Mouse (Mus musculus): ENCODE results near the gene Bfsp2. TPM values are rescaled to one million over a fixed set of nuclear protein-coding genes. Genes with fewer than 3 reads are reported as not detected.

The Bfsp2 gene
- polyA plus RNA-seq, 1 experiment from 2014 or later: 2.6 TPM

DNA sequence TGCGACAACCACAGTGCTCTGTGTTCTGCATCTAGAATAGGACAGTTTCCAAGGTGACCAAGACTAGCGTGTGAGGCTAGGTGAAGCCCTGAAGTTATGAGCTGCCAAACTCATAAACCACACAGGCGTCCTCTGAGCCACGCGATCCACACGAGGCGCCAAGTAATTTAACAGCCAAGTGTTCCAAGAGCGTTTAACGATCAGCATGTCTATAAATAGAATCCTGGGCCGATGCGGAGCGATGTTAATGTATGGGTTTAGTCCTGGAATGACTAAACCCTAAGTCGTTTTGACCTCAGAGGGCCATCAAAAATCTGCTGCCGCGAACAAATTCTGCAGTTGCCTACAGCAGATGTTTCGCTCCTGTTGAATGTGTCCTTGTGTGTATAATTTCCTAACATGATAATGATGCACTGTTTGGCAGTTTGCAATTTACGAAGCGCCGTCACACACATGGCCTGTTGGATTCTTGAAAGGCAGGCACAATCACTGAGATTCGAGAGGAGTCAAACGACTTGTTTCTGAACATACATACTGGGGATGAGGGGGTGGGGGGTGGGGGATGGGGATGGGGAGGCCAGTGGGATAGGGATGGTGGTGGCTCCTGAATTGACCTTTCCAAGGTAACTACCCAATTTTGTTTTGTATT is 81.6 kb downstream of the Bfsp2 start:
- 0 out of 2 replicates have a peak, but pooled peaks cover 4% of the 10 kb centered on the region for H3K9me3 ChIP-seq
- ATAC-seq (ENCODE audit: insufficient number of reproducible peaks, insufficient read depth, low FRiP score, low TSS enrichment, low read depth): no peak
- 69% methylated on average over 21 of the region's 21 CpGs for WGBS
- no peak overlapping the region for H3K27ac ChIP-seq
- peaks cover 7% of the 10 kb centered on the region for H3K4me1 ChIP-seq
- H3K4me2 ChIP-seq: no peak overlapping the region
- no peak overlapping the region for H3K9ac ChIP-seq
- no peaks in the 10 kb centered on the region for H3K27me3 ChIP-seq
- no peak overlapping the region for H3K4me3 ChIP-seq
- H3K36me3 ChIP-seq: no peaks in the 10 kb centered on the region

DNA sequence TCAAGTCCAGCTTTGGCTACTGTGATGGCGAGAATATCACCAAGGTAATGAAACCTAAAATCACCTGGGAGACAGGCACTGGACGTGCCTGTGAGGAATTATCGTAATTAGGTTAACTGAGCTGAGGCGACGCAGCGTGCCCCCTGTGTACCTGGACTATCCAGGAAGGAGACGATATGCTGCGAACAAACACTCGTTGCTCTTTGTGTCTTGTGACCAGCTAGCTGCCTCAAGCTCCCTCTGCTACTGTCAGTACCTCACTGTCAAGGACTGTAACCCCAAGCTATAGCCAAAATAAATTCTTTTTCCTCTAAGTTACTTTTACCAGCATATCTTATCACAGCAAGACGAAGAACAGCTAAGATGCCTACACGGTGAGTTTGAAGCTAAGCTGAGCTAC is 87.0 kb downstream of the Bfsp2 start:
- H3K9ac ChIP-seq: no peak overlapping the region
- no peaks in the 10 kb centered on the region for H3K4me1 ChIP-seq
- no peaks in the 10 kb centered on the region for H3K9me3 ChIP-seq
- H3K36me3 ChIP-seq: no peaks in the 10 kb centered on the region
- no peaks in the 10 kb centered on the region for H3K27me3 ChIP-seq
- 68% methylated on average over 11 of the region's 11 CpGs for WGBS
- H3K4me2 ChIP-seq: no peak overlapping the region
- H3K27ac ChIP-seq: no peak overlapping the region
- no peak for ATAC-seq (ENCODE audit: insufficient number of reproducible peaks, insufficient read depth, low FRiP score, low TSS enrichment, low read depth)
- H3K4me3 ChIP-seq: no peak overlapping the region

DNA sequence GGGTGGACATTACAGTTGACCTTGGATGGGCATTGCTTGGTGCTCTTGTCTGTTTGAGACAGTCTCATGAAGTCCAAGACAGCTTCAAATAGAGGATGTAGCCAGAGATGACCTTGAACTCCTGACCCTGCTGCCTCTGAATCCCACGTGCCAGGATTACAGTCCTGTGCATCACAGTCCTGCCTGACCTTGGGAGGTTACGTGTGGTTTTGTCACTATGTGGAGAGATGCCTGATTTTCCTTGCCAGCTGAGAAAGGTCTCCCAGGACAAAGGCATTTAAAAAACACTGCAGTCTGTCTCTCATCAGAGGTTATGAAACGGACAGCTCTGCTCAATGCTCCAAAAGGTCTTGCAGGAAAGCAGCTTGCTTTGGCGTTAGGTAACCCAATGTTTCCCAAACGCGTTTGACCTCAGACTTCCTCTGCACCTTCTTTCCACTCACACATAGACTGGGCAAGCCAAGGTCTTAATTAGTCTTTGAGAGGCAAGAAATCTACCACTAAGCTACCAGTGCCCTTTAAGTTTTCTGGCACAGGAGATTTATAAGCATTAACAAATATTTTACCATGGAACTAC is 88.3 kb downstream of the Bfsp2 start:
- Histone ChIP-seq H3K4me1 (peaks cover 2% of the 10 kb centered on the region; the same call in 1 of the 2 replicates), H3K9me3 (no peaks in the 10 kb centered on the region), H3K36me3 (no peaks in the 10 kb centered on the region), H3K27me3 (no peaks in the 10 kb centered on the region), H3K27ac (no peak overlapping the region), H3K4me3 (no peak overlapping the region), H3K9ac (no peak overlapping the region), H3K4me2 (no peak overlapping the region)
- 71% methylated on average over 6 of the region's 6 CpGs for WGBS
- no peak for ATAC-seq (ENCODE audit: insufficient number of reproducible peaks, insufficient read depth, low FRiP score, low TSS enrichment, low read depth)

DNA sequence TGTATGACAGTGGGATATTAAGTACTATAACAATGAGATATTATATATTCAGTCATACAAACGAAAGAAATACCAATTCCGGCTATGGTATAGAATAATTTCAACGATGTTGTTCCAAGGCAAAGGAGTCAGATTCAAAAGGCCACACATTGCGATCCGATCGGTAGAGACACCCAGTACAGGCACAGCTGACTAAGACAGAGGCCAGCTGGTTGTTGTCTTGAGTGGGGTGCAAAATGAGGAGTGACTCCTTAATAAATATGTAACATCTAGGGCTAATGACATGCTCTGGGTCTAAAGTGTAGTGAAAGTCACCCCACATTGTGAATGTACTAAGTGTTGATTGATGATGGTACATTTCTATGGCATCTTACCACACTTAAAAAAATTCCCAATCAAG is 91.0 kb downstream of the Bfsp2 start:
- H3K36me3 ChIP-seq: no peaks in the 10 kb centered on the region
- ATAC-seq (ENCODE audit: insufficient number of reproducible peaks, insufficient read depth, low FRiP score, low TSS enrichment, low read depth): no peak
- no peak overlapping the region for H3K4me2 ChIP-seq
- no peaks in the 10 kb centered on the region for H3K9me3 ChIP-seq
- H3K4me1 ChIP-seq: peaks cover 7% of the 10 kb centered on the region
- no peaks in the 10 kb centered on the region for H3K27me3 ChIP-seq
- no peak overlapping the region for H3K4me3 ChIP-seq
- 94% methylated on average over 6 of the region's 6 CpGs for WGBS
- no peak overlapping the region for H3K9ac ChIP-seq
- H3K27ac ChIP-seq: no peak overlapping the region

DNA sequence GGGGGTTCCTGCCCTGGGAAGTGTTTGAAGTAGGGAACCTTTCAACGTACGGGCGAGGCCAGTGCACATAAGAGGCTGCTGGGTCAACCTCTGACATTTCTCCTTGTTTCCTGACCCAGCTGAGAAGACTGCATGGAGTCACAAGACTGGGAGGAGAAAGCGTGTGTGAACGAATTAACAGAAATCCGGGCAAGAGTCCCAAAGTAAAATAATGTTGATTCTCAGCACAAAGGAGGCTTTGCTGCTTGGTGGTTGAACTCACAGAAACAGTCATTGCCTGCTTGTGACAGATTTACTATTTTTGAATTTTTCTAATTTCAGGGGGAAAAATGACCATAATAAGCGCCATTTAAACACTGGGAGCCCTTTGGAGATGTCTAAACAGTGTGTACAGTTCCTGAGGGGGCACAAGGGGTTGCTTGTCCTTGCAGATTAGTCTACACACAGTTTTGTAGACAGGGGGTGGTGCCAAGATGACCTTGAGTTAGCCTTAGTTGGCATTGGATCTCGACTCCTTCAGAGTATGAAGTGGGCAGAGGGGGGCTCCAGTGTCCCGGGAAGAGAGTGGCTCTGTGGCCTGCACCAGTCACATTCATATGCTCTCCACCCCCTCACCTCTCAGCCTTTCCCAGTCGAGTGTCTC is 93.1 kb downstream of the Bfsp2 start:
- 61% methylated on average over 10 of the region's 10 CpGs for WGBS
- peaks cover 15% of the 10 kb centered on the region for H3K4me1 ChIP-seq
- no peaks in the 10 kb centered on the region for H3K36me3 ChIP-seq
- H3K4me3 ChIP-seq: no peak overlapping the region
- no peaks in the 10 kb centered on the region for H3K9me3 ChIP-seq
- no peak for ATAC-seq (ENCODE audit: insufficient number of reproducible peaks, insufficient read depth, low FRiP score, low TSS enrichment, low read depth)
- H3K27ac ChIP-seq: peak overlapping the region; percentile 22; the same call in 1 of the 2 replicates
- H3K27me3 ChIP-seq: no peaks in the 10 kb centered on the region
- no peak overlapping the region for H3K9ac ChIP-seq
- H3K4me2 ChIP-seq: no peak overlapping the region

DNA sequence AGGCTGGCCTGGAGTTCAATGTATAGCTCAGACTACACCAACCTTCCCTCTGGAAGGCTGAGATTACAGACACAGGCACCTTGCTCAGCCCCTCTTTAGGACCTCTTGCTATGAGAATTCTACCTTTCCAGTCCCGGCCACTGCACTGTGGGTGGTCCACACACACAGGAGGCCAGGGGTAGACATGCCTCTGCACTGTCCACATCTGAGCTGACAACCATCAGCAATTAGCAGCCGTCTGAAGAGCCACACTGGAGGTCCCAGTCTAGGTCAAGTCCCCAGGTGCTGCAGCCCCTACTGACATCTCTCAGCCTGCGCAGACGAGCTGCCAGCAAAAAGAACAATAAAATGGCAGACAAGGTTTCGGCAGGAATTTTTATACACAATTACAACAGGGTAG is 93.6 kb downstream of the Bfsp2 start:
- H3K4me2 ChIP-seq: no peak overlapping the region
- H3K27ac ChIP-seq: no peak overlapping the region
- WGBS: 41% methylated on average over 5 of the region's 5 CpGs

DNA sequence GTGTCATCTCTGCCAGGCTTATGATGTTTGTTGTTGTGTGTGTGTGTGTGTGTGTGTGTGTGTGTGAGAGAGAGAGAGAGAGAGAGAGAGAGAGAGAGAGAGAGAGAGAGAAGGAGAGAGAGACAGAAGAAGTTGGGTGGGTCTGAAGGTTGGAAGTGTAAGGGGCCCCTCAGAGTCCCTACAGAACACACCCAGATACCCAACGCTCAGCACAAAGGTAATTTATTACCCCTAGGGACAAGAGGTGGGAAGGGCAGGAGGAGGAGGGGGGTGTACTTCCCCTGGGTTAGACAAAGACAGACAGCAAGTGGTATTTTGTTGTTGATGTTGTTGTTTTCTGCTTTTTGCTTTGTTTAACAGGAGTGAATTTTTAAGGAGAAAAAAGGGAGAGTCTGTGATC is 94.6 kb downstream of the Bfsp2 start:
- Histone ChIP-seq H3K36me3 (no peaks in the 10 kb centered on the region), H3K9me3 (no peaks in the 10 kb centered on the region), H3K4me2 (no peak overlapping the region), H3K4me3 (no peak overlapping the region), H3K4me1 (peaks cover 15% of the 10 kb centered on the region), H3K27ac (no peak overlapping the region), H3K9ac (no peak overlapping the region), H3K27me3 (no peaks in the 10 kb centered on the region)
- 21% methylated on average over 1 of the region's 1 CpGs for WGBS
- ATAC-seq (ENCODE audit: insufficient number of reproducible peaks, insufficient read depth, low FRiP score, low TSS enrichment, low read depth): no peak

More for the DNA sequence above, 93.6 kb downstream of the Bfsp2 start:
- H3K9ac ChIP-seq: no peak overlapping the region
- ATAC-seq (ENCODE audit: insufficient number of reproducible peaks, insufficient read depth, low FRiP score, low TSS enrichment, low read depth): no peak
- H3K4me1 ChIP-seq: peaks cover 15% of the 10 kb centered on the region
- no peaks in the 10 kb centered on the region for H3K9me3 ChIP-seq
- H3K4me3 ChIP-seq: no peak overlapping the region
- no peaks in the 10 kb centered on the region for H3K27me3 ChIP-seq
- no peaks in the 10 kb centered on the region for H3K36me3 ChIP-seq

DNA sequence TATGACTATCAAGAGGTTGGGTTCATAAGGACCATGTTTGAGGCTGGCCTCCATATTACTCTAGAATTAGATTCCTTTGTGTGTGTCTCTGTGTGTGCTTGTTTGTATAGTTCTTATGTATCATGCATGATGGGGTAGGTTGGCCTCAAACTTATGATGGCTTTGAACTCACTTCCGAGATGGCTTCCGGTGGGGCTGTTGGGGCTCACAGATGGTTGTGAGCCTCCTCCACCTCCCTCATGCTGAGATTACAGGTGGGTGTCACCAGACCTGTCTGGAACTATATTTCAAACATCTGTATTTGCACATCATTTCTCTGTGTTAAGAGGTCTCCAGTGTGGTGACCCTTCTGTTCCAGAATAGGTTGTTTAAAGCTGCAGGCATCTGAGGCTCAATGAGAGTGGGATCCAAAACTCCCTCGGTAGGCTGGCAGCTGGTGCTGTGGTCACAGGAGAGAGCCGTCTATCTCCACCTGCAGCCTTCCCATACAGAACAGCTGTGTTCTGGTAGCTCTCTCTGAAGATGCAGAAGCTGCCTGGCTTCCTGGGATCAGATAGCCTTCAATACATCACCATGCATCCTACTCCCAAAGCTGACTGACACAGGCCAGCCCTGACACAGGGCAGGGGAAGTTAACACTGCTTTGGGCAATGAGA is 96.0 kb downstream of the Bfsp2 start:
- Histone ChIP-seq H3K9ac (no peak overlapping the region), H3K4me3 (no peak overlapping the region), H3K27ac (no peak overlapping the region), H3K36me3 (no peaks in the 10 kb centered on the region), H3K4me1 (peaks cover 15% of the 10 kb centered on the region), H3K4me2 (no peak overlapping the region), H3K9me3 (no peaks in the 10 kb centered on the region), H3K27me3 (no peaks in the 10 kb centered on the region)
- 84% methylated on average over 4 of the region's 4 CpGs for WGBS
- ATAC-seq (ENCODE audit: insufficient number of reproducible peaks, insufficient read depth, low FRiP score, low TSS enrichment, low read depth): no peak

DNA sequence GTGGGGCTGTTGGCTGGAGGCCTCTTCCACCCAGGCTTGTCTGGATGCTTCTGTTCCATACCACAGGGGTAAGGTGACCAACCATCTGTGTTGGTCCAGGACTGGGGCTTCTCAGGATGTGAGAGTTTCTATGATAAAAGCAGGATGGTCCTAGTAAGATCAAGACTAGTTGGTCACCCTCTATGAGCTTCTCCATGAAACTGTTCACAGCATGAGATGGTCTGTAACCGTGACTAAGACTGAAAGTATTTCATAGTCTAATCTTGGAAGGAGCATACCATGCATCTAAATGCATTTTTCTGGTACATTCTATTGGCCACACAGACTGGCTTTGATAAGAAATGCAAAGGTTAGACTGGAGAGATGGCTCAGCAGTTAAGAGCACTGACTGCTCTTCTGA is 96.6 kb downstream of the Bfsp2 start:
- Histone ChIP-seq H3K36me3 (no peaks in the 10 kb centered on the region), H3K4me2 (no peak overlapping the region), H3K4me1 (peaks cover 15% of the 10 kb centered on the region), H3K9ac (no peak overlapping the region), H3K27ac (peak overlapping the region; percentile 48; the same call in 1 of the 2 replicates), H3K9me3 (no peaks in the 10 kb centered on the region), H3K27me3 (no peaks in the 10 kb centered on the region), H3K4me3 (no peak overlapping the region)
- WGBS: 90% methylated on average over 1 of the region's 1 CpGs
- ATAC-seq (ENCODE audit: insufficient number of reproducible peaks, insufficient read depth, low FRiP score, low TSS enrichment, low read depth): no peak

DNA sequence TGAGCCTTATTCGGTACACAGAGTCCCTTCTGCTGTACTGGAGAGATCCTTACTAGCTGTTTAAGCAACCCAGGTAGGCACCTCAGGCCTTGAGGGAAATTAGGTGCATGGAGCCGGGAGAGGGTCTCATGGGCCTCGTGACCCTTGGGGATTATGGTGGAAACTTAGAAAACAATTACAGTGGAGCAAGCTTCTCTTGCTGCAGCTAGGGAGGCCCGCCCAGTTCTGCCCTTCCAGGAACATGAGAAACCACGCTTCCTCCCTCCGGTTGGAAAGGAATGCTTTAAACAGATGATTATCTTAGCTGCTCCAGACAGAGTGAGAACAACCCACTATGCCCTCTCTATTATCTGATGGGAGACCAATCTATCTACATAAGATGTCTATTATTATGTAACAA is 97.2 kb downstream of the Bfsp2 start:
- no peak for ATAC-seq (ENCODE audit: insufficient number of reproducible peaks, insufficient read depth, low FRiP score, low TSS enrichment, low read depth)
- 34% methylated on average over 6 of the region's 6 CpGs for whole genome bisulfite sequencing
- H3K27ac ChIP-seq: peak overlapping the region; percentile 57

DNA sequence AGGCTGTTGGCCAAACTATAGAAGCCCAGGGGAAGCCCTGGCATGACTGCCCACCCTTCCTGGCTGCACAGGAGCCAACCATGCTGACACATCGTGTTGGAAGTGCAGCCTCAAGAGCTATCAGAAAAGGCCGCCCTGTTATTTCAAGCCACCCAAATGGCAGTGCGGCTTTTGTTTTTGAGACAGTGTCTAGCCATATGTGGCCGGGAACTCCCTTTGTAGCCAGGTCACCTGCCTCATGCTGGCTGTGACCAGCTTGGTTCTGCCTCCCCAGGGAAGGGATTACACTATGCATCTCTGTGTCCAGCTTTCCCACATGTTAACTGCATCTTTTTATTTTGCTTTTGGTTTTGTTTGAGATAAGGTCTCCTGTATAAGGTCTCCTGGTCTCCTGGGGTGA is 99.7 kb downstream of the Bfsp2 start:
- Histone ChIP-seq H3K4me1 (peaks cover 8% of the 10 kb centered on the region), H3K4me2 (no peak overlapping the region), H3K4me3 (no peak overlapping the region), H3K27ac (no peak overlapping the region), H3K36me3 (no peaks in the 10 kb centered on the region), H3K9me3 (no peaks in the 10 kb centered on the region), H3K27me3 (no peaks in the 10 kb centered on the region), H3K9ac (no peak overlapping the region)
- 88% methylated on average over 4 of the region's 4 CpGs for WGBS
- no peak for ATAC-seq (ENCODE audit: insufficient number of reproducible peaks, insufficient read depth, low FRiP score, low TSS enrichment, low read depth)

More for the DNA sequence above, 97.2 kb downstream of the Bfsp2 start:
- Histone ChIP-seq H3K9ac (no peak overlapping the region), H3K4me2 (no peak overlapping the region), H3K27me3 (no peaks in the 10 kb centered on the region), H3K4me1 (peaks cover 15% of the 10 kb centered on the region), H3K36me3 (no peaks in the 10 kb centered on the region), H3K9me3 (no peaks in the 10 kb centered on the region), H3K4me3 (no peak overlapping the region)

DNA sequence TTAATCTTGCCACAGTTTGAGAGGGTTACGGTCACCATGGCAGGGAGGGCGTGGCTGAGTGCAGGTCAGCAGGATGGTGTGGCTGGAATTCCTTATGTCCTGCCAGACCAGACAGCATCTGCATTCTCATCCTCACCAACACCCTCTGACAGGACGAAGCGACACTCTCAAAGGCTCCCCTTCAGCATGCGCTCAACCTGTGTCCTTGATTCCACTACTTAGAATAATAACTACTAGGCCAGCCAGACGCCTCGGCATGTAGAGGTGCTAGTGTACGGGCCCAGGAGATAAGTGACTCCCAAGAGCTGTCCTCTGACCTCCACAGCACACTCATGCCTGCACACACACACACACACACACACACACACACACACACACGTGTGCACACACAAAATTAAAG is 101.0 kb downstream of the Bfsp2 start:
- no peak overlapping the region for H3K4me3 ChIP-seq
- no peaks in the 10 kb centered on the region for H3K9me3 ChIP-seq
- H3K4me2 ChIP-seq: no peak overlapping the region
- no peaks in the 10 kb centered on the region for H3K36me3 ChIP-seq
- H3K27me3 ChIP-seq: no peaks in the 10 kb centered on the region
- H3K9ac ChIP-seq: no peak overlapping the region
- H3K4me1 ChIP-seq: peaks cover 8% of the 10 kb centered on the region
- no peak for ATAC-seq (ENCODE audit: insufficient number of reproducible peaks, insufficient read depth, low FRiP score, low TSS enrichment, low read depth)
- no peak overlapping the region for H3K27ac ChIP-seq
- WGBS: 77% methylated on average over 9 of the region's 9 CpGs

Data from embryonic facial prominence, embryonic 13.5 days (tissue).